Mouse (Mus musculus): ENCODE results near the gene Tor1a.
A peak's percentile ranks its signal among the peaks of the same experiment; 100 is the strongest.

The Tor1a gene

GRCm38 (mm10) chr2:30967352-30968327, at the start of gene Tor1a:
Gene Tor1a (minus strand): TSS chr2:30967933.
- DNase-seq (ENCODE audit: low read depth, low spot score): peak; percentile 86
- Histone ChIP-seq H3K36me3 (ENCODE audit: control insufficient read depth, insufficient read depth, low read length, poor library complexity, severe bottlenecking) (peaks cover 2% of the 10 kb centered on the region; the same call in 1 of the 2 replicates), H3K27me3 (ENCODE audit: control insufficient read depth, insufficient read depth, low read length, poor library complexity, severe bottlenecking) (no peaks in the 10 kb centered on the region)

DNA sequence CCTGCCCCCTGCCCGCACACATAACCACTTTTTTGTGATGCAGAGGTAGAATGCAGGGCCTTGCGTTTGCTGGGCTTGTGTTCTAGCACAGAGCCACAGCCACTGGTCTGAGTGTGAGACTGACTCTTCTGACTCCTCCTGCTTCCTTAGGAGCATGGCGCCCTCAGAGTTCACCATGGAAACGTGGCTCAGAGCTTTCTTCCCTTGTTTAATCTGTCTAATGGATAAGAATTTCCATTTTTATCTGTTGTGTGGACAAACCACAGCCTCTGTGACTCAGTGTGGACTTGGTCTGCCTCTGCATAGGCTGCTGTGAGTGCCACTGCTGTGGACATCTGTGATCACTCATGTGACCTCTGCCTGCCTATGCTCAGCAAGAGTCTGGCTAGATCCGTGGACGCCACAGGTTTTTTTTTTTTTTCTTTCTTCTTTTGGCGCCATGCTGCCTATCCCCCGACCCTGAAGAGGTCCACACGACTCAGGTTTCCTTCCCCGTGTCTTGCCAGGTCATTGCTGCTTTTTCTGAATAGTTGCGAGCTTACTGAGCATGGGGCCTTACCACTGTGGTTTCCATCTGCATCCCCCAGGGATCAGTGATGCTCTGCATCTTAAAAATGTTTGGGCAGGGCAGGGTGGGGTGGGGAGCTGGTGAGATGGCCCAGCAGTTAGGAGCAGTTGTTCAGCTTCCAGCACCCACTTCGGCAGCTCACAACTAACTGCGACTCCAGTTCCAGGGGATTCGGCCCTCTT, 45.8 kb upstream of the Tor1a start:
- H3K36me3 ChIP-seq (ENCODE audit: control insufficient read depth, insufficient read depth, low read length, poor library complexity, severe bottlenecking): no peaks in the 10 kb centered on the region
- H3K27me3 ChIP-seq (ENCODE audit: control insufficient read depth, insufficient read depth, low read length, poor library complexity, severe bottlenecking): no peaks in the 10 kb centered on the region
- no peak for DNase-seq (ENCODE audit: low read depth, low spot score)

GRCm38 (mm10) chr2:31007208-31007607, 39.5 kb upstream of the Tor1a start:
- H3K27me3 ChIP-seq (ENCODE audit: control insufficient read depth, insufficient read depth, low read length, poor library complexity, severe bottlenecking): no peaks in the 10 kb centered on the region
- H3K36me3 ChIP-seq (ENCODE audit: control insufficient read depth, insufficient read depth, low read length, poor library complexity, severe bottlenecking): no peaks in the 10 kb centered on the region; the same call in 1 of the 2 replicates
- DNase-seq (ENCODE audit: low read depth, low spot score): no peak

- no peak for DNase-seq (ENCODE audit: low read depth, low spot score)
- Histone ChIP-seq H3K27me3 (ENCODE audit: control insufficient read depth, insufficient read depth, low read length, poor library complexity, severe bottlenecking) (no peaks in the 10 kb centered on the region), H3K36me3 (ENCODE audit: control insufficient read depth, insufficient read depth, low read length, poor library complexity, severe bottlenecking) (no peaks in the 10 kb centered on the region; the same call in 1 of the 2 replicates)
Measured at GRCm38 (mm10) chr2:31006434-31006833, 38.7 kb upstream of the Tor1a start.

DNA sequence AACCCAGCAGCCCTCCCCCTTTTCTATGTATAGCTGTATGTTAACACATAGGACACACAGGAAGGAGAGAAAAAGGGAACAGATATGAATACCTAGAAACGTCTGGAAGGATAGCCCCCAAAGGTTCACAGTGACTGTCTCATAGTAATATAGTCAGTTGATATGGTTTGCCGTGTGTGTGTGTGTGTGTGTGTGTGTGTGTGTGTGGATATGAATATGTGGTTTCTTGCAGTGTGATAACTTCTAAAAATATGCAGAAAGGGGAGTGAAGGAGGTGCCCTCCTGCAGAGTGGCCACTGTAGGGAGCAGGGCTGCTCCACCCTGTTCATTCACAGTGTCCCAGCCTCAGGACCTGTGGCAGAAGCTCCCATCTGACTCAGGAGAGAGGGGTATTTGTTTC, 37.7 kb upstream of the Tor1a start:
- no peak for DNase-seq (ENCODE audit: low read depth, low spot score)
- Histone ChIP-seq H3K36me3 (ENCODE audit: control insufficient read depth, insufficient read depth, low read length, poor library complexity, severe bottlenecking) (no peaks in the 10 kb centered on the region; the same call in 1 of the 2 replicates), H3K27me3 (ENCODE audit: control insufficient read depth, insufficient read depth, low read length, poor library complexity, severe bottlenecking) (no peaks in the 10 kb centered on the region)

GRCm38 (mm10) chr2:31002857-31003256, 35.1 kb upstream of the Tor1a start:
- DNase-seq (ENCODE audit: low read depth, low spot score): no peak

DNA sequence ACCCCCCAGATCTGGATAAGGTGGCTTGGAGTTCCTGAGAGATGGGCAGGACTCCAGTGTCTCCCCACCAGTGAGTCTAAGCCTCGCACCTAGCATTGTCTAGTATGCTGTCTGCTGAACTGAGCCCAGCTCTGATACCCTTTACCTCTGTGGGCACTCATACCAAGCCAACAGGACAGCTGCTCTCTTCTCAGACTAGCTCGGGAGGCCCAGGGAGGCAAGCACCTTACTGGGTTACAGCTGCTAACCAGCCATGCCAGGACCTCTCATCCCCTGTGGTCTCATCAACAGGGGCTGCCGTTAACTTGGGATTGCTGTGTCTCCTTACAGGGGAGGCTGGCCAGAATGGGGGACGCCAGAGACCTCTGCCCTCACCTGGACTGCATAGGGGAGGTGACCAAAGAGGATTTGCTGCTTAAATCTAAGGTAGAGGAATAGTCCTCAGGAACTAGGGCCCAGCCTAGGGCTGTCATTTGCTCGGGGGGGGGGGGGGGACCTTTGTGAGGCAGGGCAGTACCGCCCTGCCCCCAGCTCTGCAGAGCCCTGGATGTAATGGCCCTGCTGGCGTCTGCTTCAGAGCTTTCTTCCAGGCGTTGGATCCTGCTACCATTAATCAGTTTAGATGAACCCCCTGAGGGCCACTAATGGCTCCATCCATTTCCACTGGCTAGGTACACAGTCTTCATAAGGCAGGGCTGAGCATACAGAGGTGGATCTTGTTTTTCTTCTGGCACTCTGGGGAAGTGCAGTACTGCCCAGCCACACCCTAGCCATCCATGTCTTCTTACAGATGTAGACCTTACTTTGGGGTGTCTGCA, 30.9 kb upstream of the Tor1a start:
- Histone ChIP-seq H3K36me3 (ENCODE audit: control insufficient read depth, insufficient read depth, low read length, poor library complexity, severe bottlenecking) (no peaks in the 10 kb centered on the region), H3K27me3 (ENCODE audit: control insufficient read depth, insufficient read depth, low read length, poor library complexity, severe bottlenecking) (no peaks in the 10 kb centered on the region)
- no peak for DNase-seq (ENCODE audit: low read depth, low spot score)

More at GRCm38 (mm10) chr2:31002857-31003256, 35.1 kb upstream of the Tor1a start:
- H3K36me3 ChIP-seq (ENCODE audit: control insufficient read depth, insufficient read depth, low read length, poor library complexity, severe bottlenecking): no peaks in the 10 kb centered on the region; the same call in 1 of the 2 replicates
- no peaks in the 10 kb centered on the region for H3K27me3 ChIP-seq (ENCODE audit: control insufficient read depth, insufficient read depth, low read length, poor library complexity, severe bottlenecking)

DNA sequence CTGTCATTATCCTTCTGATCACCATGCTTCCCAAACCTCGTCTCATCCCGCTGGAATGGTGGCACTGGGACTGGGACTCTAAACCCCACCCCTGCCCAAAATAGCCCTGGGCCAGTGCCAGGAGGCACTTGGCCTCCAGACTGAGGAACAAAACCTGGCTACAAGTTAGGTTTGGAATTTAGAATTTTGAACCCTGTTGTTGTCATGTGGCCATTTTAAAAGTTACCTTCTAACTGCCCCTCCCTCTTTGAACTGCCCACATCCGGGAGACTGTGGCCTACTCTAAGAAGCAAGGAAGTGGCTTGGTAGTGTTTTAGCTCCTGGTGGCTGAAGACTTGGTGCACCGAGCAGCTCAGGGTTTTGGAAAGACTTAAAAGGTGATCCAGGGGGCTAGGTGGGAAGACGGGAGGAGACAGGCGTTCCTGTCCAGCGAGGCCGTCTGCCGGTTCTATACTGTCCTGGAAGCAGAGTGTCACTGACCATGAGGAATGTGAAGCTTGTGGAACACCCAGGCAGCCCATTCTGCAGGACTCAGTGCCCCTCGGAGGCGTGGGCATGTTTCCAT, 27.8 kb upstream of the Tor1a start:
- DNase-seq (ENCODE audit: low read depth, low spot score): no peak
- Histone ChIP-seq H3K36me3 (ENCODE audit: control insufficient read depth, insufficient read depth, low read length, poor library complexity, severe bottlenecking) (no peaks in the 10 kb centered on the region), H3K27me3 (ENCODE audit: control insufficient read depth, insufficient read depth, low read length, poor library complexity, severe bottlenecking) (no peaks in the 10 kb centered on the region)

DNA sequence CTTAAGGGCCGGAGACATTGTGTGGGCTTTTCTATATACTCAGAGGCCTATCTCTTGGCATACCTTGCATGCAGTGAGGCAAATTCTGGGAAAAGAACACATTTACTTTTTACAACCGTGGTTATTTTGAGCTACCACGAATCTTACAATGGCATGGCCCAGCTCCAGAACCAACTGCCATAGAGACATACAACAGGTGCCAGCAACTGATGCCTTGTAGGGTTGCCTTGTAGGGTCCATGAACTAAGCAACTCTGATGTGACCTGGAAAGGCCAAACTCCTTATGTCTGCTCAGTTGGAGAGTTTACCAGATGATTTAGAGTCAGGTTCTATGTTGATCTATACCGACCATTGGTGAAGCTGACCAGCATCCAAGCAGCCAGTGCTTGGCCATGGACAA, 27.1 kb upstream of the Tor1a start:
- Histone ChIP-seq H3K36me3 (ENCODE audit: control insufficient read depth, insufficient read depth, low read length, poor library complexity, severe bottlenecking) (no peaks in the 10 kb centered on the region), H3K27me3 (ENCODE audit: control insufficient read depth, insufficient read depth, low read length, poor library complexity, severe bottlenecking) (no peaks in the 10 kb centered on the region)
- no peak for DNase-seq (ENCODE audit: low read depth, low spot score)

DNA sequence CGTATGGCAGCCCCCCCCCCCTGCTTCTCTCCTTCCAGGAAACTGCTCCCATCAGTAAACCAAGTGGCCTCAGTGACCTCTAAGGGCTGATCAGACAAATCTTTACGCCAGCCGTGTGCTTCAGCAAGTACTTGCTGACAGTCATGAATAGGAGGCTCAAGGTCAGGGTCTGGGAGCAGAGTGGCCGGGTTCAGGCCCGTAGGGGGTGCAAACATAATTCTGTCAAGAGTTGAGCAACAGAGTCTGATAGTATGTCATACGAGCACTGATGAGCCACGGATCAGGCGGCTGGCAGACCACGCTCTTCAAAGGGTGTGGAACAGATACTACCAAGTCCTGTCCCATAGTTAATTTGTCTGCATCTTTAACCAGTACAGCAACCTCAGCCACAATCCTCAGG, 22.5 kb upstream of the Tor1a start:
- Histone ChIP-seq H3K27me3 (ENCODE audit: control insufficient read depth, insufficient read depth, low read length, poor library complexity, severe bottlenecking) (no peaks in the 10 kb centered on the region), H3K36me3 (ENCODE audit: control insufficient read depth, insufficient read depth, low read length, poor library complexity, severe bottlenecking) (0 out of 2 replicates have a peak, but pooled peaks cover 2% of the 10 kb centered on the region)
- no peak for DNase-seq (ENCODE audit: low read depth, low spot score)

DNA sequence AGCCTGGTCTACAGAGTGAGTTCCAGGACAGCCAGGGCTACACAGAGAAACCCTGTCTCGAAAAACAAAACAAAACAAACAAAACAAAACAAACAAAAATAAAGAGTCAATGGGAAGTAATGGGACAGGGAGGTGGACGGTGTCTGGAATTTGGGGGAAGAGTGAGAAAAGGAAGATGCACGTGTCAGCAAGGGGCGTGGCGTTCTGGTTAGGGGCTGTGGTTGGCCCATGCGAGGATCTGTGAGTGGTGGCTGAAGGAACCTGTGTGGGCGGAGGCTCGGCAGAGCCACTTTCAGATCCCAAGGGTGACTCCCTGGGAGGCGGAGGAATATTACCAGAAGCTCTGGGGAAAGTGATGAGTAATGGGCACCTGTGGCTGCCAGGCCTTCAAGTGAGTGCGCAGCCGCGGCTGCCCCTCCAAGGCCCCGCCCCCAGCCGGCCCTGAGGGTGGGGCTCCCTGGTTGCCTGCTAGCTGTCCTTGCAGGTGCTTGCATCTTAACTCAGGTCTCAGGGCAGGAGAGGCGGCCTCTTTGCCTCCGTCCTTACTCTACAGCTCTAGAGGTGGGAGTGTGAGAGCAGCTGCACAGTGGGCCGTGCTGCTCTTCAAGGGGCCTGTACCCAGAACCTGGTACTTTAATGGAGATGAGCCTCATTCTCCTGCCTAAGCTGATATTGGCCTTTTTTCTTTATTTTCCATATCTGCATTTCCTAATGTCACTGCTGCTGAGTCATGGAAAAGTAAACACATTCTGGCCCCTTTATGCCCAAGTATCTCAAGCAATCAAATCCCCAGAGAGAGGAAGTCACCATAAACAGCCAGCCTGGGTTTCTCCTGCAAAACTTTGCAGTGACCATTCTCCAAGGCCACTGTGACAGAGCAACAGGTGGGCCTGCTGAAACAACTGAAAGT, 17.6 kb upstream of the Tor1a start:
- no peaks in the 10 kb centered on the region for H3K27me3 ChIP-seq (ENCODE audit: control insufficient read depth, insufficient read depth, low read length, poor library complexity, severe bottlenecking)
- 0 out of 2 replicates have a peak, but pooled peaks cover 2% of the 10 kb centered on the region for H3K36me3 ChIP-seq (ENCODE audit: control insufficient read depth, insufficient read depth, low read length, poor library complexity, severe bottlenecking)
- DNase-seq (ENCODE audit: low read depth, low spot score): peak; percentile 34

GRCm38 (mm10) chr2:30983024-30983423, 15.3 kb upstream of the Tor1a start:
- no peak for DNase-seq (ENCODE audit: low read depth, low spot score)
- Histone ChIP-seq H3K36me3 (ENCODE audit: control insufficient read depth, insufficient read depth, low read length, poor library complexity, severe bottlenecking) (peaks cover 3% of the 10 kb centered on the region), H3K27me3 (ENCODE audit: control insufficient read depth, insufficient read depth, low read length, poor library complexity, severe bottlenecking) (no peaks in the 10 kb centered on the region)

DNA sequence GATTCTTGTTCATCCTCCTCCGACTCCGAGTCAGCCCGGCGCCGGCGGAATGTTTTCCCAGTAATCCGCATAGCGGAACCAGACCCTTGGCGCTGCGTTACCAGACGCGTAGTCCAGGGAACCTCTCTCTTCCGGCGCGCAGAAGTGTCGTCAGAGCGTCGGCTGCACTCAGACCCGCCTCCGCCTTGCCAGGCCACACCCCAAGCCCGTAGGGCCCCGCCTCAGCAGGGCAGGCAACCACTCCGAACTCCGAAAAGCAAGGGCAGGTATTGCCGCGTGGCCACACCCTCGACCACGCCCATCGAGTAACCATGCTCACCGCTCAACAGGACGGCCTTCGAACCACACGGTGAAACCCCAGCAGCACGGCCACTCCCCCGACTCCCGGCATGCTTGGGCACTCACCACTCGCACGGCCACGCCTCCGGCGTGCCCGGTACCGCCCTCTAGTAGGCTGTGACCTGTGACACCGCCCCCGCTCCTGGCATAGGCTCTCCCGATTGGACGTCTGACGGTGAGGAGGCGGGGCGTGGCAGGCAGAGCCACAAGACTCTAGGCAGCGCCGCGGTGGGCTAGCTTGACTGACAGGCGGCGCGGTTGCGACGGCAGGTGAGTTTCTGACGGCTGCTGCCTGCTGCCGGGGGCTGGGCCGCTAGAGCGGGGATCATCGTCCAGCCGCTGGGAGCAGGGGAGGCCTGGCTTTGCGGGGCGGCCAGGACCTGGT, 14.2 kb upstream of the Tor1a start, which contains the start of the genes BC005624 and Usp20:
Gene BC005624, minus strand, starts transcription at position 412 of the 724 bp plus-strand sequence.
Gene Usp20, plus strand, starts transcription at position 490 of the 724 bp plus-strand sequence.
- no peaks in the 10 kb centered on the region for H3K27me3 ChIP-seq (ENCODE audit: control insufficient read depth, insufficient read depth, low read length, poor library complexity, severe bottlenecking)
- DNase-seq (ENCODE audit: low read depth, low spot score): peak; percentile 100
- peaks cover 5% of the 10 kb centered on the region for H3K36me3 ChIP-seq (ENCODE audit: control insufficient read depth, insufficient read depth, low read length, poor library complexity, severe bottlenecking)

Measured in splenic B cell, adult 2 months (primary cell).